Mouse (Mus musculus) lung, embryonic 14.5 days (tissue): ENCODE results near the gene Gmip. TPM values are rescaled to one million over a fixed set of nuclear protein-coding genes. Genes with fewer than 3 reads are reported as not detected.

Experiments
- ATAC-seq: fragments of 200-750 bp; cut with Nextera tagmentation; 2 replicates; pipeline ENCODE4 v1.8.0; 2017; ENCODE audit warnings: mild to moderate bottlenecking, moderate TSS enrichment, moderate library complexity; ENCODE audit not compliant: insufficient read depth
- DNase-seq: peaks from one replicate; pipeline ENCODE4 v3.0.0-alpha.2; 2015
- H3K27ac ChIP-seq: fragments of 300-500 bp; sonication (generic); 2 replicates; pipeline ENCODE4 v1.5.1; 2014; ENCODE audit warnings: low read depth, mild to moderate bottlenecking, moderate library complexity
- H3K27me3 ChIP-seq: fragments of 300-500 bp; sonication (generic); 2 replicates; pipeline ENCODE4 v1.6.1; 2014; ENCODE audit warnings: low read length, control low read depth; ENCODE audit not compliant: insufficient read depth
- H3K36me3 ChIP-seq: fragments of 300-500 bp; sonication (generic); 2 replicates; pipeline ENCODE4 v1.6.1; 2014; ENCODE audit warnings: control low read depth; ENCODE audit not compliant: insufficient read depth
- H3K4me1 ChIP-seq: fragments of 300-500 bp; sonication (generic); 2 replicates; pipeline ENCODE4 v1.6.1; 2014; ENCODE audit warnings: antibody characterized with exemption, control low read depth; ENCODE audit not compliant: insufficient read depth
- H3K4me2 ChIP-seq: fragments of 300-500 bp; sonication (generic); 2 replicates; pipeline ENCODE4 v1.6.1; 2014; ENCODE audit warnings: mild to moderate bottlenecking
- H3K4me3 ChIP-seq: fragments of 300-500 bp; sonication (generic); 2 replicates; pipeline ENCODE4 v1.5.1; 2014; ENCODE audit warnings: low read depth, low read length
- H3K9ac ChIP-seq: fragments of 300-500 bp; sonication (generic); 2 replicates; pipeline ENCODE4 v1.6.1; 2014
- H3K9me3 ChIP-seq: fragments of 300-500 bp; sonication (generic); 2 replicates; pipeline ENCODE4 v1.6.1; 2016; ENCODE audit warnings: low read depth, low read length, control low read depth
- CTCF ChIP-seq: IDR thresholded peaks from 2 replicates; pipeline ENCODE4 v1.5.1; 2016; ENCODE audit warnings: antibody characterized with exemption, low read depth
- WGBS: fragments of 180-500 bp; shearing (Covaris S2); extraction: QIAGEN DNeasy Blood & Tissue Kit; methylation state at CpG from one replicate; pipeline ENCODE4 v1.1.7; 2014; 5-methylcytosine and 5-hydroxymethylcytosine counted together
- polyA plus RNA-seq: library from polyadenylated mRNA; unstranded; fragments of >200 nt; fragmentation: Nextera tagmentation; extraction: Ambion mirVana; gene quantifications from 2 replicates; pipeline ENCODE4 v1.2.1, GENCODE M21; 2014

Gene Gmip
- polyA plus RNA-seq, 1 experiment from 2014 or later = 8.8 TPM

GRCm38 (mm10) chr8:69794901-69795300 lies 13.6 kb upstream of the Gmip start:
- no peak for TF ChIP-seq CTCF
- Histone ChIP-seq H3K9ac (no peak overlapping the region), H3K36me3 (peaks cover 68% of the 10 kb centered on the region), H3K27me3 (no peaks in the 10 kb centered on the region), H3K4me1 (peaks cover 9% of the 10 kb centered on the region; the same call in 1 of the 2 replicates), H3K27ac (no peak overlapping the region), H3K4me2 (no peak overlapping the region), H3K9me3 (no peaks in the 10 kb centered on the region), H3K4me3 (no peak overlapping the region)
- ATAC-seq = no peak
- DNase-seq = no peak
- 95% methylated on average over 6 of the region's 6 CpGs for WGBS

GRCm38 (mm10) chr8:69796721-69797345 lies 11.6 kb upstream of the Gmip start:
- no peaks in the 10 kb centered on the region for H3K27me3 ChIP-seq
- H3K9me3 ChIP-seq = no peaks in the 10 kb centered on the region
- no peak overlapping the region for H3K9ac ChIP-seq
- TF ChIP-seq CTCF = no peak
- peaks cover 5% of the 10 kb centered on the region; the same call in 1 of the 2 replicates for H3K4me1 ChIP-seq
- H3K4me2 ChIP-seq = no peak overlapping the region
- ATAC-seq = no peak
- H3K27ac ChIP-seq = no peak overlapping the region
- no peak overlapping the region for H3K4me3 ChIP-seq
- peaks cover 85% of the 10 kb centered on the region for H3K36me3 ChIP-seq
- DNase-seq = no peak
- WGBS = 91% methylated on average over 16 of the region's 16 CpGs

- peaks cover 93% of the 10 kb centered on the region for H3K36me3 ChIP-seq
- 92% methylated on average over 10 of the region's 10 CpGs for WGBS
- H3K4me2 ChIP-seq = no peak overlapping the region
- TF ChIP-seq CTCF = no peak
- DNase-seq = no peak
- no peak overlapping the region for H3K27ac ChIP-seq
- H3K9me3 ChIP-seq = no peaks in the 10 kb centered on the region
- no peaks in the 10 kb centered on the region for H3K27me3 ChIP-seq
- ATAC-seq = no peak
- no peak overlapping the region for H3K9ac ChIP-seq
- H3K4me3 ChIP-seq = no peak overlapping the region
- no peaks in the 10 kb centered on the region; the same call in 1 of the 2 replicates for H3K4me1 ChIP-seq
Measured at GRCm38 (mm10) chr8:69797661-69798060, 10.8 kb upstream of the Gmip start.

GRCm38 (mm10) chr8:69799261-69799660 lies 9.2 kb upstream of the Gmip start:
- H3K27ac ChIP-seq = no peak overlapping the region
- DNase-seq = no peak
- H3K4me3 ChIP-seq = no peak overlapping the region
- H3K36me3 ChIP-seq = peaks cover 97% of the 10 kb centered on the region
- no peak overlapping the region for H3K9ac ChIP-seq
- H3K4me1 ChIP-seq = no peaks in the 10 kb centered on the region
- H3K9me3 ChIP-seq = no peaks in the 10 kb centered on the region
- no peak for ATAC-seq
- no peak for TF ChIP-seq CTCF
- H3K27me3 ChIP-seq = no peaks in the 10 kb centered on the region
- H3K4me2 ChIP-seq = no peak overlapping the region
- 92% methylated on average over 8 of the region's 8 CpGs for WGBS

- no peak for DNase-seq
- peaks cover 97% of the 10 kb centered on the region for H3K36me3 ChIP-seq
Measured at GRCm38 (mm10) chr8:69799946-69800345, 8.5 kb upstream of the Gmip start.

GRCm38 (mm10) chr8:69801796-69802195 lies 6.7 kb upstream of the Gmip start:
- H3K4me3 ChIP-seq = no peak overlapping the region
- no peak overlapping the region for H3K27ac ChIP-seq
- no peaks in the 10 kb centered on the region for H3K4me1 ChIP-seq
- no peak for TF ChIP-seq CTCF
- 89% methylated on average over 4 of the region's 4 CpGs for WGBS
- DNase-seq = no peak
- H3K27me3 ChIP-seq = no peaks in the 10 kb centered on the region
- peaks cover 97% of the 10 kb centered on the region for H3K36me3 ChIP-seq
- no peak overlapping the region for H3K9ac ChIP-seq
- no peak overlapping the region for H3K4me2 ChIP-seq
- no peak for ATAC-seq
- H3K9me3 ChIP-seq = no peaks in the 10 kb centered on the region

More at GRCm38 (mm10) chr8:69799946-69800345, 8.5 kb upstream of the Gmip start:
- Histone ChIP-seq H3K9ac (no peak overlapping the region), H3K27ac (no peak overlapping the region), H3K9me3 (no peaks in the 10 kb centered on the region), H3K4me3 (no peak overlapping the region), H3K4me1 (no peaks in the 10 kb centered on the region), H3K27me3 (no peaks in the 10 kb centered on the region), H3K4me2 (no peak overlapping the region)
- no peak for TF ChIP-seq CTCF
- ATAC-seq = no peak
- WGBS = 90% methylated on average over 5 of the region's 5 CpGs

- no peak for TF ChIP-seq CTCF
- Histone ChIP-seq H3K36me3 (peaks cover 97% of the 10 kb centered on the region), H3K27me3 (no peaks in the 10 kb centered on the region)
Measured at GRCm38 (mm10) chr8:69802216-69802615, 6.3 kb upstream of the Gmip start.

GRCm38 (mm10) chr8:69803366-69803765 lies 5.1 kb upstream of the Gmip start:
- Histone ChIP-seq H3K27ac (no peak overlapping the region), H3K9ac (no peak overlapping the region), H3K9me3 (no peaks in the 10 kb centered on the region), H3K27me3 (no peaks in the 10 kb centered on the region), H3K4me2 (no peak overlapping the region), H3K36me3 (peaks cover 97% of the 10 kb centered on the region), H3K4me1 (no peaks in the 10 kb centered on the region), H3K4me3 (no peak overlapping the region)
- no peak for DNase-seq
- ATAC-seq = no peak
- WGBS = 96% methylated on average over 7 of the region's 7 CpGs
- no peak for TF ChIP-seq CTCF

More at GRCm38 (mm10) chr8:69802216-69802615, 6.3 kb upstream of the Gmip start:
- H3K4me2 ChIP-seq = no peak overlapping the region
- no peaks in the 10 kb centered on the region for H3K4me1 ChIP-seq
- no peak overlapping the region for H3K9ac ChIP-seq
- H3K4me3 ChIP-seq = no peak overlapping the region
- DNase-seq (no peak), ATAC-seq (no peak)
- H3K27ac ChIP-seq = no peak overlapping the region
- no peaks in the 10 kb centered on the region for H3K9me3 ChIP-seq
